Mouse (Mus musculus): ENCODE measurements around the gene Gm5155.
"Not testable (repeated sequence)": the region's sequence is repeated elsewhere in the genome, so short reads cannot be mapped to it uniquely, and the experiment has no call there.

Gene Gm5155

GRCm38 (mm10) chr7:17871467-17871866 lies at the start of gene Gm5155:
Gene Gm5155, plus strand, starts transcription at chr7:17871767.
- no peak for DNase-seq

- DNase-seq: no peak
These were observed 791 bp upstream of the Gm5155 start for GRCm38 (mm10) chr7:17870776-17871175.

GRCm38 (mm10) chr7:17895341-17895740 lies 23.8 kb downstream of the Gm5155 start:
- DNase-seq: not testable (repeated sequence)

GRCm38 (mm10) chr7:17903146-17903915 lies 31.8 kb downstream of the Gm5155 start:
- DNase-seq: no peak

All from thymus, postnatal 4 days (tissue).